Mouse (Mus musculus): ENCODE measurements around the gene Prss35.

- TF ChIP-seq ZNF384 (IDR thresholded peaks at IDR 0.05; ENCODE audit: low read depth, low read length) (no peak), ZC3H11A (IDR thresholded peaks at IDR 0.05; ENCODE audit: borderline replicate concordance, low read depth, low read length) (no peak)
Measured at GRCm38 (mm10) chr9:86725066-86725465, 18.4 kb upstream of the Prss35 start.

Data from ES-E14 (cell line).